Mouse (Mus musculus) C2C12 (cell line): ENCODE measurements around the gene Slco3a1. TPM values are rescaled to one million over a fixed set of nuclear protein-coding genes. Genes with fewer than 3 reads are reported as not detected.

Experiments
- H3K27me3 ChIP-seq: one replicate; pipeline ENCODE4 v1.6.1; 2011; ENCODE audit not compliant: control insufficient read depth, insufficient read depth, insufficient read length
- H3K36me3 ChIP-seq: one replicate; pipeline ENCODE4 v1.6.1; 2011; ENCODE audit not compliant: control insufficient read depth, insufficient read depth
- H3K4me3 ChIP-seq: one replicate; pipeline ENCODE4 v1.5.1; 2011; ENCODE audit warnings: mild to moderate bottlenecking, control low read depth; ENCODE audit not compliant: poor library complexity, insufficient read depth, severe bottlenecking
- H3K79me2 ChIP-seq: one replicate; pipeline ENCODE4 v1.6.1; 2011; ENCODE audit not compliant: control insufficient read depth, insufficient read depth
- H3K79me3 ChIP-seq: one replicate; pipeline ENCODE4 v1.6.1; 2011; ENCODE audit warnings: low read depth, control low read depth
- H3ac ChIP-seq: one replicate; pipeline ENCODE3; 2011; ENCODE audit warnings: low read depth; ENCODE audit not compliant: control insufficient read depth, insufficient read length
- CEBPB ChIP-seq: IDR thresholded peaks from one replicate; pipeline ENCODE4 v1.6.1; 2011; ENCODE audit warnings: low read depth, mild to moderate bottlenecking, control low read depth, moderate library complexity
- CTCF ChIP-seq: IDR thresholded peaks from one replicate; pipeline ENCODE4 v1.5.1; 2011; ENCODE audit not compliant: control insufficient read depth, insufficient read depth, insufficient read length
- FOSL1 ChIP-seq: IDR thresholded peaks from one replicate; pipeline ENCODE4 v1.8.0; 2011; ENCODE audit warnings: mild to moderate bottlenecking, low read length; ENCODE audit not compliant: poor library complexity, insufficient read depth, severe bottlenecking
- MAX ChIP-seq: IDR thresholded peaks from one replicate; pipeline ENCODE4 v1.6.1; 2011; ENCODE audit warnings: mild to moderate bottlenecking, control low read depth
- MYOD1 ChIP-seq: IDR thresholded peaks from one replicate; pipeline ENCODE4 v1.6.1; 2011; ENCODE audit warnings: low read depth; ENCODE audit not compliant: control insufficient read depth, insufficient read length
- MYOG ChIP-seq: IDR thresholded peaks from one replicate; pipeline ENCODE4 v1.6.1; 2011; ENCODE audit not compliant: control insufficient read depth, insufficient read length; ENCODE audit errors: extremely low read depth
- USF1 ChIP-seq: IDR thresholded peaks from one replicate; pipeline ENCODE4 v1.6.1; 2011; ENCODE audit warnings: low read depth, mild to moderate bottlenecking, control low read depth, moderate library complexity
- polyA plus RNA-seq: library from polyadenylated mRNA; unstranded; fragments of >200 nt; fragmentation: generic; extraction: Trizol; gene quantifications from one replicate; pipeline ENCODE4 v1.2.1, GENCODE M21; 2012; ENCODE audit warnings: missing spikeins

Slco3a1 gene
- polyA plus RNA-seq, 1 experiment = 15.1 TPM

DNA sequence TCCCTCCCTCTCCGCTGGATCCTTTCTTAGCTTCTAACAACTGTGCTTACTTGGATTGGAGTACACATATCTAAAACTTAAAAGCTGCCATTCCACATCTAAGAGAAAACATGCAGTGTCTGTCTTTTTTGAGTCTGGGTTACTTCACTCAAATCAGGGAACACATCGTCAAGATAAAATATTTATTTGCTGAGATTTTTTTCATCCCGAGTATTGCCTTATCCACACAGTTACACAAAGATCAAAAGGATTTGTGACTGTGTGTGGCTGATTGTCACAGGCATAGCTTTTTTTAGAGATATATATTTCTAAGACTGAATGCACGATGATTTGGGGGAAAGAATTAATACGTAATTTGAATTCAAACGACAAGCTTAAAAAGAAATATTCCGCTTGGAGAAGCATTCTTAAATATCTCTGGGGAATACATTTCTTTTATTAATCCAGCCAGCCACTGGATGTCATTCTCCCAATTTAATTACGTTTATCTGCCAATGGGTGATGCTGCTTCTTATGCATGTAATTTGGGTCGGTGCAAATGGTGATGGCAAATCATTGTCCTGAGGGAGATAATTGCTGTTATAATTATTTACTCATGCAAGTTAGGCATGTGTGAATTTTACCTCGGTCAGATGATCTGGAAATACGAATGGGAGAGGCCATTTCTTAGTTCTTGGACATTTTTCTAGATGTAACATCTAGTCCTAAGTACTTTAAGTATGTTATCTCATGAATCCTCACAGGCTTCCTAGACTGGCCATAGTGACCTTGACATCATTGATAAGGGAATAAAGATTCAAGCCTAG, 285.1 kb downstream of the Slco3a1 start:
- Histone ChIP-seq H3K79me2 (no peaks in the 10 kb centered on the region), H3ac (no peak overlapping the region), H3K79me3 (no peaks in the 10 kb centered on the region), H3K27me3 (no peaks in the 10 kb centered on the region), H3K4me3 (no peak overlapping the region), H3K36me3 (no peaks in the 10 kb centered on the region)
- TF ChIP-seq FOSL1 = no peak
- no peak for TF ChIP-seq MAX
- TF ChIP-seq MYOG = no peak
- TF ChIP-seq CEBPB = no peak
- no peak for TF ChIP-seq MYOD1
- TF ChIP-seq USF1 = no peak
- no peak for TF ChIP-seq CTCF

DNA sequence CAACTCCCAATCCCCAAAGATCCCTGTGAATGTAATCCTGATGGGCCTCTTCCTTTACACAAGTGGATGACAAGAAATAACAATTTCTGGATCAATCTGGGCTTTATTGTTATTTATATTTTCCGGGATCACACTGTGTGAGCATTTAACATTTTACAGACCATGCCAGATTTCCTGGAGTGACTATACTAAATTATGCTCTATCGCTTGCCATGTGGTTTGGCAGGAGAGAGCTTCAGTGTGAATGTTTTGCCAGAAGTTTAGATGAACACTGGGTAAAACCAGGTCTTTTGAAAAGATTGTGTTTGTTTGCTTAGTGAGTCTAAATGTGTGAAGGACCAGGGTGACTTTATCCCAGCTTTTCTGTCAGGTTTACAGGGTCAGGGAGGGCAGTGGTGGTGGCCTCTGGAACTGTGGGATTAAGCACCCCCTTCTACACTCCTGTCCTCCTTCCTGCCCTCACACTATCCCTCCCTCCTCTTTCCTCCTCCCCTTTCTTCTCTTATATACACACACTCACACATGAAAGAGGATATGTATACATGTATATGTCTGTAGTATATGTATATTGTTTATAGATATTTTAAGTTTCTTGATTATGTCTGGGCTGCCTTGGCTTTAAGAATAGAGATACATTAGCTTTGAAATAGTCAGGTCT, 287.9 kb downstream of the Slco3a1 start:
- no peaks in the 10 kb centered on the region for H3K79me3 ChIP-seq
- H3ac ChIP-seq = no peak overlapping the region
- no peak for TF ChIP-seq CEBPB
- TF ChIP-seq USF1 = no peak
- no peak for TF ChIP-seq MYOG
- TF ChIP-seq CTCF = no peak
- no peak for TF ChIP-seq MYOD1
- no peak for TF ChIP-seq MAX
- no peak for TF ChIP-seq FOSL1
- H3K27me3 ChIP-seq = no peaks in the 10 kb centered on the region
- no peaks in the 10 kb centered on the region for H3K36me3 ChIP-seq
- H3K4me3 ChIP-seq = no peak overlapping the region
- H3K79me2 ChIP-seq = no peaks in the 10 kb centered on the region

DNA sequence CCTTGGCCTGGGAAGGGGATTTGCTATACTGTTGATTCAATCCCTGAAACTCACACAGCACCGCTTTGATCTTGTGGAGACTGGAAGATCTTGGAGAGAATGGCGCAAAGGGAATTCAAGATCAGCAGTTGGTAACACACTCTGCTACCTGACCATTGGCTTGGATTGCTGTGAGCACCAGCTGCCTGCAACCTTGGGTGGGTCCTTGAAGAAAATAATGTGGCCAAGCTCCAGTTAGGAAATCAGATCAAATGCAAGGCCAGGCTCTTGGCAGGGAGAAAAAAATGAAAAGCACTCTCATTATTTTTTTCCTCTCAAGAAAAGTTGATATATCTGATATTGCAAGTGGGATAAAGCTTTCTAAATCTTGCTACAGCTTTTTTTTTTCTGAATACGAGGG, 298.3 kb downstream of the Slco3a1 start:
- Histone ChIP-seq H3ac (no peak overlapping the region), H3K36me3 (no peaks in the 10 kb centered on the region), H3K79me3 (no peaks in the 10 kb centered on the region), H3K27me3 (no peaks in the 10 kb centered on the region), H3K4me3 (no peak overlapping the region), H3K79me2 (no peaks in the 10 kb centered on the region)
- TF ChIP-seq CEBPB (no peak), MYOG (no peak), USF1 (no peak), MAX (no peak), CTCF (no peak), FOSL1 (no peak), MYOD1 (no peak)

DNA sequence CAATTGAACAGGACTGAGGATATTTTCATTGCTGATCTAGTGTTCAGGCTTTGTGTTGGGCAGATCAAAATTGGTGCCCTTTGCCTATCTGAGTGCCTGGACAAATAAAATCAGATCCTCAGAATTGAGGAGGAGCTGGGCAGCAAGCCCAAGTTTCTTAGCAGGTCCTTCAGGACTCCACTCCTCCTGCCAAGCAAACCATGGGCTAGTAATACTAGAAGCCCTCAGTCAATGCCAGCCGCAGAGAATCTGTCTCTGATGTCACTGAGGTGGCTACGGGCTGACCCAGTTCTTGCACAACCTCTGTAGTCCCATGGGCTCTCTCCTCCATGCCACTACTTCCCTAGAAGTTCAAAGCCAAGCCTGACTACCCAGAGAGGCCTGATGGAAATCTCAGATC, 302.5 kb downstream of the Slco3a1 start:
- H3ac ChIP-seq = no peak overlapping the region
- H3K4me3 ChIP-seq = no peak overlapping the region
- H3K79me2 ChIP-seq = no peaks in the 10 kb centered on the region
- no peaks in the 10 kb centered on the region for H3K79me3 ChIP-seq
- TF ChIP-seq CEBPB (no peak), MYOD1 (no peak), FOSL1 (no peak), USF1 (no peak), MYOG (no peak), CTCF (no peak)
- no peaks in the 10 kb centered on the region for H3K27me3 ChIP-seq
- H3K36me3 ChIP-seq = no peaks in the 10 kb centered on the region

DNA sequence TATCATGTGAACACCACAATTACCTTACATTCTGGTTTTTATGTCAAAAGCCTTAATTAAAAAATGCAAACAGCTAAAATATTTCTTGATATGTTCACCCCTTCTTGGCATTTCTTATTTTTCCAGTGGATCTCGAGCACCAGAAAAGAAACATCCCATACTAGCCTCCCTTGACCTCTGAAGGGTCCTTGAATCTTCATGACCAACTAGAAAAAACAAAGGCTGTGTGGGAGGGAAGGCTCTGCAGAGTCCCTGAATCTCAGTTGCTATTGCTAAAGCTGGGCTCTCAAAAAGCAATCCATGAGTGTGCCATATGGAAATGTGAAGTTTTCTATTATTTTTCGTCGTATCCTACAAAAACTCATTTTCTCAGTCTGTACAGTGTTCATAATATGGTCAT, 313.3 kb downstream of the Slco3a1 start:
- TF ChIP-seq MAX (no peak), USF1 (no peak), MYOD1 (no peak), MYOG (no peak), FOSL1 (no peak), CEBPB (no peak)
- H3K27me3 ChIP-seq = no peaks in the 10 kb centered on the region
- H3K79me2 ChIP-seq = no peaks in the 10 kb centered on the region
- H3ac ChIP-seq = no peak overlapping the region
- H3K36me3 ChIP-seq = no peaks in the 10 kb centered on the region
- no peaks in the 10 kb centered on the region for H3K79me3 ChIP-seq
- no peak overlapping the region for H3K4me3 ChIP-seq
